Mouse (Mus musculus) regulatory T cell (primary cell): ENCODE data around the gene Luc7l2.

Source experiments
- in situ Hi-C: fragments of 300-600 bp; cut with MboI, MseI; formaldehyde crosslinking; loops from one replicate; pipeline ENCODE4 v1.15.1; 2025; ENCODE audit warnings: high pct_unique_total_duplicates

Luc7l2 gene

DNA sequence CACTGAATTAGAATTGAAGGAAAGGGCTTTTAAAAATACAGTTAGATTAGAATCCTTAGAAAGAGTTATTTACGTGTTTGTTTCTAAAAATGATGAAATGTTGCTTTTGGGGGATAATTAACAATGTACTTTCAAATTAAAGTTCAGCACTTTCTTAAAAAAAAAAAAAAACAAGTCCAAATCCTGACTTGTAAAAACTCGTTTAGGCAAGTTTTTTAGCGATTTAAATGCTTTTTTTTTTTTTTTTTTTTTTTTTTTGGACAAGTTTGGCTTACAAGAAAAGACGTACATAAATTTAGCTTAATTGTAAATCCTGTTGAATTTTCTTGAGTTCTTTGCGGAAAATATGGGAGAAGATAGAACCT, 1.5 kb downstream of the Luc7l2 start:
- in situ Hi-C loops = no loop called here

DNA sequence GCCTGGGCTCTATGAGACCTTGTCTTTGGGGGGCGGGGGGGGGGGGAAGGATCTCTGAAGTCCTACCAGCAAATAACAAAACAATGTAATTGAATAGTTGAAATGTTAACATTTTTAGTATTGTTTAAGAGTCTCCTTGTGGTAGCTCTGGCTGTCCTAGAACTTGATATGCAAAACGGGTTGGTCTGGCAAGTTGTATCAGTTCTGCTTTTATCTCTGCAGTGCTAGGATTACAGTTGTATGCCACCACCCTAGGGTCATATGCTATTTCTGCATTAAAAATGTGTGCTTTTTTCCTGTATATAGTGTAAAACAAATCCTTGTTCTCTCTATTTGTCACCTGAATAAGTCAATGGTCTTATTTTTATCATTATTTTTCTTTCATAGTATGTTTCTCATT, 25.0 kb downstream of the Luc7l2 start:
- in situ Hi-C loops = no loop called here

DNA sequence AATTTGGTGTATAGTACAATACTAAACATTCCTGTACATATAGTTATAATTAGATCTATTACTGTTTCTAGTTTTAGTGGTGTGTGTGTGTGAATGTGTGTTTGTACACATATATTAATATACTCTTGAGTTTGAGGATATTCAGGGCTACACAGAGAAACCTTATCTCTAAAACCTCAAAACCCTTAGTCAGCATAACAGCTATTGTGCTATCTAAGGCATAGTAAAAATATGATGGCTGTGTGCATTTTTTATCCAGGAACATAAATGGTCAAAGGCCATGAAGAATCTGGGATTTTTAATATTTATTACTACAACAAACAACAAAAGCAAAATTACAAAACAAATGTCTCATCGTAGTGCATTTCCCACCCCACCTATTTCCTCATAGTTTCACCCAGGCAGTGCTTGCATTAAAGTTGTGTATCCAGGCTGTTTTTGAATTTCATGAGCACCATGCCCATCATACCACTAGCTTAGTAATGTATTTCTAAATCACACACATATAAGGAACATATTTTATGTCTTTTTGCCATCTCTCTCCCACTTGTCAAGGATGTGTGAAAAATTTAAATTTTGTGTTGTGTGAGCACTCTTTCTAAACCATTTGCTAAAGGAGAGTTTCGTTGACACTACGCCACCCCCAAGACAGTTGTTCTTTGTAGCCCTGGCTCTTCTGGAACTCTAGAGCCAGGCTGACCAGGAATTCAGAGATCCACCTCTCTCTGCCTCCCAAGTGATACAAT, 29.2 kb downstream of the Luc7l2 start:
- in situ Hi-C loops = no loop called here

DNA sequence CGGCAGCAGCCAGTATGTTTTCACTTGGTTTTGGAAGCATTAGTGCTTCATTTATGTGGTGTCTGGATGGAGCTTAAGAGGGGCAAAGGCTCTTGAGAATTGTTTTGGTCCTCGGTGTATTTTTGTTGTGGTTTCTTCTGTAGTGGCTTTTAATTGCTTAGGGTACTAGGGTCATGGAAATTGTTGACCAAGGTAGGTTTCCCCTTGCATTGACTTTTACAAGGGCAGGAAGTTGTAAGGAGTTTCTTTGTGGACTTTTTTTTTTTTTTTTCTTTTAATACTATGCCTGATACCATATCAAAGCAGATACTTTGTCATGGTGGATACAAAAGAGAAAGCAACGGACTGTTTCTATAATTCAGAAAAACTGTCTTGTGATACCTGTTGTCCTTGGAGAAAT, 30.6 kb downstream of the Luc7l2 start:
- in situ Hi-C loops = no loop called here

DNA sequence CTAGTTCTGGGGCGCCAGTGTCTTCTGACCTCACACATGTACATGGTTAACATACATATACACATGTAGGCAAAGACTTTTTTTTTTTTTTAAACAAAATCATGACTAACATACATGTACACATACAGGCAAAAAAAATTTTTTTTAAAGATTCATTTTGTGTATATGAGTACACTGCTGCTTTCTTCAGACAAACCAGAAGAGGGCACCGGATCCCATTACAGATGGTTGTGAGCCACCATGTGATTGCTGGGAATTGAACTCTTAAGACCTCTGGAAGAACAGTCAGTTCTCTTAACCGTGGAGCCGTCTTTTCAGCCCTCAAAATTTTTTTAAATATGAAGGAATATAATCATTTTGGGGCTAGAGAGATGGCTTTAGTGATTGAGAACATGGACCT, 46.3 kb downstream of the Luc7l2 start:
- in situ Hi-C loops = loop anchor here (5.0 kb wide), 1 partner anchor 35 kb away; no protein-coding TSS in a partner anchor

DNA sequence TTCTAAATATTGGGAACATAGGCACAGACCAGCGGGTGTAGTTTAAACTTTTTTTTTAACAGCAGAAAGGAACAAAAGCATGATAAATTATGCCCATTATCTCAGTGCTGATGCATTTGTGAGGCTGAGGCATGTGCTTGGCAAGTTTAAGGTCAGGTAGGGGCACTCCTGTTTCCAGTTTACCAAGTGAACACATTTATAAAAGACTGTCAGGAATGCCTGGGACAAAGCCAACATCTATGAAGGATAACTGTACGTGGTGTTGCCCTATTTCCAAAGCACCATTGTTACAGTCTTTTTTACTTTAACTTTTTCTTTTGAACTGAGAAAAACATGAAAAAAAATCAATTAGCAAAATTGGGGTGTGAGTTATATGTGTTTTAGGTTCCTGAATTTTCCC, 58.8 kb downstream of the Luc7l2 start:
- in situ Hi-C loops = no loop called here

DNA sequence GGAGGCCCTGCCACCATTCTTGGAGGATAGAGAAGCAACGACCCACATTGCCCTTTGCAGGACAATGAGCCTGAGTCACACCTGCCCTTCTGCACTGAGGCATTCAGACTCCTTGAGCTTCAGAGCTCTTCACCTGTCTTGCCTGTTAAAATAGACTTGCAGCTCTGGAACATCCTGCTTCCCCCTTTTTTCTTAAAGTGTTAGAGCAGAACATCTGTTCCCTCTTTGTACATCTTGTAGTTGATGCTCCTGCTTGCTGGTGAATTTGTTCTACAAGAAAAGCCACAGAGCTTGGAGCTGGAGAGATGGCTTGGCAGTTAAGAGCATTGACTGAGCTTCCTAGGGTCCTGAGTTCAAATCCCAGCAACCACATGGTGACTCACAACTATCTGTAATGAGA, 71.3 kb downstream of the Luc7l2 start:
- in situ Hi-C loops = no loop called here

DNA sequence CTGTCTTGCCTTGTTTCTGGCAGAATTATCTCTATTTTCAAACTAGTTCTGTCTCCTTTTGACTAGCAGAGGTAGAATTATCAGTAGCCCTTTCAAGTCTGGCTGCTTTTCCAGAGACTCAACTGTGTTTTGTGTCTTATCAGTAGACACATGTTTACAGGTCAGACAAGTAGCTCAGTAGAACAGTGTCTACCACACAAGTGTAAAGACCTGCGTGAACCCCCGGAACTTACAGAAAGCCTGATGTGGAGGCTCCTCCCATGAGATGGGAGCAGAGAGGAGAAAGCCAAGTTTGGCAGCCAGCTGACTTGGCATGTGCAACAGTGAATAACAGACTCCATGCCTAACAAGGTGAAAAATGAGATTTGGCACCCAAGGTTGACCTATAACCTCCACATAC, 72.3 kb downstream of the Luc7l2 start:
- in situ Hi-C loops = no loop called here

DNA sequence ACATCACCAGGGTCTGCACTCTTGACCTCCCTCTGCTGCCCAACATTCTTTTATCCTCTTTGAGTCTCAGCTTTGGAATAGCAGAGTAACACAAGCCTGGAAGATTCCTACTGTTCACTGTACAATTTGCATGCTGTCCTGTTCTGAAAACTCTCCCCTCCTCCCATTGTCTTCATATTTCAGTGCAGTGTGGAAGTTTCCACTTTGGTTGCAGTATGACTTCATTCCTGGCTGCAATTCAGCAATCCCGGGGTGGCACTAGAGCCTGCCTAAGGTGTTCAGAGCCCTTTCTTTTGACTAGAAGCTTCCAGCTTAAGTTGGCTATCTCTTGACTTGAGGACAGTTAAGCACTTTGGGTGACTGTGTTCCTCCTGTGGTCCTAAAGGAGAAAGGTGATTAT, 73.3 kb downstream of the Luc7l2 start:
- in situ Hi-C loops = no loop called here

DNA sequence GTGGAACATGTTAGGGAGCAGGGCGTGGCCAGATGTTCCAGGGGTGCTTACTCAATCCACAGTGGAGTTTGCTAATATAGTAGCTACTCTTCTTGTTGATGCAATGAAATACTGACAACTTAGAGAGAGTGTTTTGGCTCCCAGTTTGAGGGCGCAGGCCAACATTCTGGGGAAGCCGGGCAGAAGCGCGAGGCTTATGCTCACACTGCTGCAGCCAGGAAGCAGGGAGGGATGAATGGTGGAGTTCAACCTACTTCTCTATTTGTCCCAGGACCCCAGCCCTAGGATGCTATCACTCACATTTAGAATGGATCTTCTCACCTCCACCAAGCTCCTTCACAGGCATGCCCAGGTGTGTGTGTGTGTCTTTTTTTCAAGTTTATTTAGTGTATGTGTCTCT, 75.0 kb downstream of the Luc7l2 start:
- in situ Hi-C loops = no loop called here

DNA sequence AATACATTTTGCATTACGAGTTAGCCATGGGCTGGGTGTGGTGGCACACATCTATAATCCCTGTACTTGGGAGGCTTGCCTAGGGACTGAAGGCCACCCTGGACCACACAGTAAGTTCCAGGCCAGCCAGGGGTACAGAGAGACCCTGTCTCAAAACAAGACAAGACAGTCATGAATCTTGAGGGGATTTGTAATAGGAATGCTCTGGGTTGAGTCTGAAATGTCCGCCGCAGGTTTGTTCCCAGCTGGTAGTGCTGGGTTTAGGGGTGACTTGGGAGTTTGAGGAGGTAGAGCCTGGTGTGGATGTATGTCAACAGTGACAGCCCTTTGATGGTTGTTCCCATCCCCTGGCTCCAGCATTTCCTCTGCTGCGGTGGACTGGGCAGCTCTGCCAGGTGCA, 75.9 kb downstream of the Luc7l2 start:
- in situ Hi-C loops = no loop called here

DNA sequence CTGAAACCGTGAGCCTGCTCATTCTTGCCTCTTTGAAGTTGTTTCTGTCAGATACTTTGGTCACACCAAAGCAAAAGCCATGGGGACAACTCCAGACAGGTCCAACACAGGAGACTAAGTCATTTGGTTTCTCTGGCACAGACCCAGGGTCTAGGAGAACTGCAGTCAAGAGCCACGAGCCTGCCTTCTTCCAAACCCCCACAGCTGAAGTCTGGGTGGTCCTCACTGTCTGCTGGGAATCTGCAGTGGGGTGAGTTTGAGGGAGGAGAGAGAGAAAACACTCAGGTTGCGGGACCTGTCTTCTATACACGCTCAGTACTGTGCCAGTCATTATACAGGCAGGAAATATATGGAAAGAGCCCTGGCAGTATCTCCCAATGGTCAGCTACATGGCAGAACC, 76.4 kb downstream of the Luc7l2 start:
- in situ Hi-C loops = no loop called here

DNA sequence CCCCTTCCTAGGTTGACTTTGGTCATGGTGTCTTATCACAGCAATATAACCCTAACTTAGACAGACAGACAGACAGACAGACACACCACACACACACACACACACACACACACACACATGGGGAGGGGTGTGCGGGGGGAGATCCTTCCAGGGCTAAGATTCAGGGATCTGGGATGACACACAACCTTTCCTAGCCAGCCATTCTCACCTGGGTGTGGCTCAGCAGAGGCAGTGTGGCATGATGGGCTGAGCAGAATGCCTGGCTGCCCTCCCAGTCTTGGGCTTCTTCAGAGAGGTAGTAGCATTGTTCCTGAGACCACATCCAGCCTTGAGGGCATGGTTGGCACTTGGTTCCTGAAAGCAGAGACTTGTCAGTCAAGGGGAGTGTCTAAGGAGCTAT, 78.4 kb downstream of the Luc7l2 start:
- in situ Hi-C loops = no loop called here

DNA sequence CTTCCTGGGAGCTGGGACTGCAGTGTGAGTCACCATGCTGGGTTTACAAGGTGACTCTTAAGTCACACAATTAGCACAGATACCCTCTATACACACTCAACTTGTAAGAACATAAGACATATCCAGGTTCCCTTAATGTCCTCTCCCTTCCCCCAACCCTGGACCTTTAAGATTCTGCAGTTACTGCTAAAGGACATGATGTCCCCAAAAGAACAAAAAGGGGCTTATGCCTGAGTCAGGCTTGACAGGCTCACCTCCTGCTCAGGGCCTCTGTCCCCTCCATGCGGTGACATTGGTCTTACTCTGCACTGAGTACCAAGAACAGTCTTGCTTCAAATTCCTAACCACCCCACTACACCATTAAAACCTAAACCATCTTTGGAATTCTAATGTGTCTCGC, 81.7 kb downstream of the Luc7l2 start:
- in situ Hi-C loops = no loop called here

DNA sequence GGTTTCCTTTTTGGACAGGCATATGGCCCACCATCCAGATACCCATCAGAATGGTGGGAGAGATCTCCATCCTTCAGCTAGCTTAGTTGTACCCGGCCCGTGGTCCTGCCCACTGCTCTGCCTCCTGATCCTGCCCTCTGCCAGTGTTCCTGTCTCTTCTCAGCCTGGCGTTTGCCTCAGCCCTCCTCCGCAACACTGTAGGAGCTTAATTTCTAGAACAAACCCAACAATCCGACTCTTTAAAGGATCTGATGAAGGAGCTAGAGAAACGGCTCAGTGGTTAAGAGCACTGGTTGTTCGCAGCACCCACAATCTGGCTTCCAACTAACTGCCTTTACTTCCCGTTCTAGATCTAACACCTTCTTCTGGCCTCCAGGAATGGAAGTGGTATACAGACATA, 83.3 kb downstream of the Luc7l2 start:
- in situ Hi-C loops = no loop called here

DNA sequence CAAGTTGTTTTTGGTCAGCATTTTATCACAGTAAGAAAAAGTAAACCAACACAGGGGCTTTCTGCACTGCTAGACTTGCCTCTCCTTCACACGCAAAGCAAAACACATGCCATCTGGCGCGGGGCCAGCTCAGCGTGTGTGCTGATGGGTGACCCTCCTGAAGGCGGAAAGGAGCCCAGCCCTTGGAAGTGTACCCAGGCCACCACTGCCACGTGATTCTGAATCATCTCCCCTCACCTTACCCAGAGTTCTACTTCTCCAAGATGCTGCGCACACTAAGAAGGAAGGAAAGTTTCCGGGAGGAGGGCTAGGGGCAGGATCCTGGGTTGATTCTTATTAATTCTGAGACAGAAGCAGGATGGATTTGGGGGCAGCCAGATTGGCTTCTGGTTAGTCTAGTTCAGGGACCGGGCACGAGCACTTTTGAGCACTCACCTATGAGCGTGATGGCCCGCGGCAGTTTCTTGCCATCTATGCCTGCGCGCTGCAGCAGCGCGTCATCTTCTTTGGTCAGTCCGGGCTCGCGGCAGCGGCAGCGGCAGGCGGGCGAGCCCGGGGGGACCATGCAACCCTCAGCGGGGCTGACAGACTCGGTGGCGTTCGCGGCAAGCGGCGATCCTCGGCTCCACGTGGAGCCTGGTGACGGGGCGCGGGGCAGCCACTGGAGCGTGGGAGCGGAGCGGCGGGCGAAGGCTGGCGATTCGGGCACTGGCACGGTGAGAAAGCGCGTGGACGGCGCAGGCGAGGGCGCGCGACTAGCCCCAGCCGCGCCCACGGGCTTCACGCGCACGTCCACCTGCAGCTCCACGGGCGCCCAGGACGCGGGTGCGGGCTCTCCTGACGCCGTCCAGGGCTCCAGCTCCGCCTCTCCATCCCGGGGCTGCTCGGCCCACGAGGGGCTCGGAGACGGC, 85.1 kb downstream of the Luc7l2 start:
- in situ Hi-C loops = no loop called here

DNA sequence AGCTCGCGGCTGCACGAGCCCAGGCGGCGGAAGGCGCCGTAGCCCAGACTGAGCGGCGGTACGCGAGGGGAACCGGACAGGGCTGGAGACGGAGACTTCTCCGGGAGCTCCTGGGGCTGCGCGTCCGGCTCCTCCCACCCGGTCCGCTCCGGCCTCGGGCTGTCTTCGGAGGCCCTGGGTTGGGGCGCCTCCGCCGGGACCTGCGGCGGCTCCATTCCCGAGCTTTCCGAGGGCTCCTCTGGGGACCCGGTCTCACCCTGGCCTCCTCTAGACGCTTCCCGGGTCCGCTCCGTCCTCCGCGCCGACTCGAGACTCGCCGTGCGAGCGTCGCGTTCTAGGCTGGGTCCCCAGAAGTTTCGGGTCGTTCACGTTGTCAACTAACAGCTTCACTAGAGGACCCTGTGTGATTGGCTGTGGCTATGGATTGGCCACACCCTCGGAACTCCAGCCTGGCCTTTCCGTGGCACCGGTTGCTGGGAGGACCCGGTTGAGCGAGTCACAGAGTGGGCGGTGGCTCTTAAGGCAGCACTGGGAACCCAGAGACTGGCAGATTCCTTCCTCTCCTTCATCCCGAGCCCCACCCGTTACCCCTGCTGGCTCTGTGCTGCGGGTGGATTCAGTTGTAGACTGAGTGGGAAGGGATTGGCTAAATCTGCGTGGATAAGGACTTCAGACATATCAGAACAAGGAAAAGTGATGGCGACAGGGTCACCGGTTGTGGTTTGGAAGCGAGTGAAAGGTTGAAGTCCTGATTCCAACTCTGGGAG, 85.9 kb downstream of the Luc7l2 start, which contains the start of gene Klrg2:
Klrg2 (minus strand) TSS at position 391 of the 767 bp plus-strand sequence.
- in situ Hi-C loops = no loop called here

DNA sequence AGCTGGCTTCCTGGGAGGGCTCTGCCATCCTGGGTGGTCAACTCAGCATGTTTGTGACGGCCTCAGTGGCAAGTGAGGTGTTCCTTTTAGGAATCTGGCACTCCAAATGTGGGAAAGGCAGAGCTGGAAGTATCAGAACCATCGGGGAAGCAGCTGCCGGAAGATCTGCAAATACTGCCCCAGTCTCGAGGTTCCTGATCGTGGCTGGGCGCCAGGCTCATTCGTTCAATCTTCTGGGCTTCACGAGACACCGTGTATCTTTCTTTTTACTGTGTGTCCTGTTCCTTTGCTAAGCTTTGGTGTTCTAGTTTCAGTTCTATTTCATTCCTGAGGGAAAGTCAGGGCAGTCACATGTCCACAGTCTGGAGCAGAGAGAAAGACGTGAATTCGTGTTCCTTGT, 89.3 kb downstream of the Luc7l2 start:
- in situ Hi-C loops = no loop called here

DNA sequence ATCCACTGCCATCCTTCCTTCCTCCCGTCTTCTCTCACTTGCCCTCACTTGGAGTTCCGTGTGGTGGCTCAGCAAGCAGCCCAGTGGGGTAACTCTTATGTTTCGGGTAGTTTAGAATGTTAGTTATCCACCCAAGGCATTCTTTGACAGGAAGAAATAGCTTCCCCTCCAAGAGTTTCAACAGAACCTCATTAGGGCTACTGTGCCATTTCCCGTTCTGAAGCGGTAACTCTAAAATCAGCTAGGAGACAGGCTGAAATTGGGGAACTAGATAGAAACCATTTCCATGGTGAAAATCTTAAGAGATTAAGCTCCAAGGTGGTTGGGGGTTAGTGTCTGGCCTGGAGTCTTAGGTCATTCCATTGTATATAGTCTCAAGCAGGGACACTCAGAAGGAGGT, 90.1 kb downstream of the Luc7l2 start:
- in situ Hi-C loops = no loop called here

DNA sequence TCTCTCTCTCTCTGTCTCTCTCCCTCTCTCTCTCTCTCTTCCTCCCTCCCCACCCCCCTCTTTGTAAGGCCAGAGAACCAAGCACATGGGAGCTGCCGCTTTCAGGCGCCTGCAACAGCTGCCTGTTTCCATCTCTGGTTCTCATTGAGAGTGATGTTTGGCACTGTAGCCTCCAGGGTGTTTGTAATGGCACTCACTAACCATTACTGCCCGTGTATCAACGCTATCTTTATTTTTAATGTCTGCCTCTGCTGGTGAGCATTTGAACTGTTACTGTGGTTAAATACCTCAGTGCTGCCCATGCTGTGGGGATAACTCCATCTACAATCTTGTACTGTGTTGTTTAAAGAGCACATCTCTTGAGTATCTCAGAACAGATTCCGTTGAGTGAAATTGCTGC, 90.5 kb downstream of the Luc7l2 start:
- in situ Hi-C loops = no loop called here

DNA sequence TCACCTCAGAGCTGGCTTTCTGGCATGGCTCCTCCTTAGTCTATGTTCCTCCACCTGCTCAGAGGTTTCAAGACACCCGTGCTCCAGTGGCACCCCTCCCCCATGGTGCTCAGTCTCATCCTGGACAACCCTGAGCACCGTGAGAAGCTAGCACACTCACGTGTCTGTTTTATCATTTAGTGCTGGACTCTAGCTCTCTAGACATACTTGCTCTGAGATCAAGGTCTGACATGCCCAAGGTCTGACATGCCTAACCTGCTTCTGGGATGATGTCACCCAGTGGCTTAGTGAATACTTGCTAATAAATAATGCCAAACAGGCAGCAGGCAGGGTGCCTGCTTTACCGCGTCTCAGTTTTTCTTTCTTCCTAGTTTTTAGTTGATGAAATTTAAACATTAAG, 91.5 kb downstream of the Luc7l2 start:
- in situ Hi-C loops = no loop called here

DNA sequence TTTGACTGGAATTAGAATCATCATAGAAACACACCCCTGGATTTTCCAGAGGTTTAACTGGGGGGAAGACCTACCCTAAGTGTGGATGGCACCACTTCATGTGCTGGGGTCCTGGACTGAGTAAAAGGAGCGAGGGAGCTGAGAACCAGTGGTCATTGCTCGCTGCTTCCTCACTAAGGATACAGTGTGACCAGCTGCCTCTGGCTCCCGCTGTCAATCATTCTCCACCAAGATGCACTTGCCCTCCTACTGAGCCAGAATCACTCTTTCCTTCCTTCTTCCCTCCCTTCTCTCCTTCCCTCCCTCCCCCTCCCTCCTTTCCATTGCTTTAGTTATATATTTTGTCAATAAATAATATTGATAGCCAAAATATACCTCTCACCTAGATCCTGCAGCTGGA, 91.9 kb downstream of the Luc7l2 start:
- in situ Hi-C loops = no loop called here
